Mouse (Mus musculus): Measurements from ENCODE around the gene Gp9.

DNA sequence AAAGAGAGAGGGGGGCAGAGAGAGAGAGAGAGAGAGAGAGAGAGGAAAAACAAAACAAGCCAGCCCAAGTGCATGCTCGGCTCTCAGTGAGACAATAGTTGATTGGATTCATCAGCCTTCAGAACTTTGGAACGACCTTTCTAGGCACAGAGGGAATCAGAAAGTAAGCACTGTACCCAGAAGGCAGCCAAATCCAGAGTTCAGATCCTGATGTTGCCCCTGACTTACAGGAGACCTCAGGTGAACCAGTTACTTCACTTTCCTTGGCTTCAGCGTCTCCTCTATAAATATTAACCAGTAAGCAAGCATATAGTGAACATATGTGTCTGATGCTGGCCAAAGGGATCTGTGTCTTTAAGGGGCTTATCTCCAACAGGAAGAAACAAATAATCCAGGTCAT is 30.6 kb downstream of the Gp9 start:
- TF ChIP-seq GATA2 (IDR thresholded peaks at IDR 0.05; ENCODE audit: borderline replicate concordance, low read depth, low read length) = no peak
- TF ChIP-seq POLR2AphosphoS5 (IDR thresholded peaks at IDR 0.05; ENCODE audit: insufficient replicate concordance, low read depth, low read length) = no peak
- no peak for TF ChIP-seq CTCF (IDR thresholded peaks at IDR 0.05; ENCODE audit: low read depth, low read length)
- no peak for TF ChIP-seq TAL1 (conservative IDR thresholded peaks at IDR 0.05; ENCODE audit: low read depth, low read length)
- no peak for TF ChIP-seq GATA1 (IDR thresholded peaks at IDR 0.05; ENCODE audit: borderline replicate concordance, low read length)
